Mouse (Mus musculus): ENCODE measurements at regions not wholly inside any gene's neighbourhood (a gene's known extent, or its start where the extent isn't known, plus 50 kb on each side); places are given as distances from the start of the nearest gene placed in this dataset.

GRCm38 (mm10) chr9:78917336-78917735, 302.0 kb downstream of the Cd109 start:
- DNase-seq, result no peak

GRCm38 (mm10) chr9:78925977-78926593, 310.7 kb downstream of the Cd109 start:
- DNase-seq, result no peak

- DNase-seq, result no peak
Observed at GRCm38 (mm10) chr9:78941648-78942047, 326.3 kb downstream of the Cd109 start.

GRCm38 (mm10) chr9:78964813-78965212, 349.5 kb downstream of the Cd109 start:
- no peak for DNase-seq

GRCm38 (mm10) chr9:78965226-78965950, 350.0 kb downstream of the Cd109 start:
- no peak for DNase-seq

- no peak for DNase-seq
Observed at GRCm38 (mm10) chr9:78971731-78972130, 356.4 kb downstream of the Cd109 start.

GRCm38 (mm10) chr9:78983734-78984133, 368.4 kb downstream of the Cd109 start:
- DNase-seq, result no peak

GRCm38 (mm10) chr9:78985184-78985864, 370.0 kb downstream of the Cd109 start:
- no peak for DNase-seq

GRCm38 (mm10) chr9:78991310-78991709, 376.0 kb downstream of the Cd109 start:
- no peak for DNase-seq

GRCm38 (mm10) chr9:79001081-79001480, 385.7 kb downstream of the Cd109 start:
- DNase-seq, result no peak

- no peak for DNase-seq
Observed at GRCm38 (mm10) chr9:79001930-79002329, 386.6 kb downstream of the Cd109 start.

- DNase-seq, result no peak
Observed at GRCm38 (mm10) chr9:79004296-79004980, 389.1 kb downstream of the Cd109 start.

GRCm38 (mm10) chr9:79022291-79022690, 406.9 kb downstream of the Cd109 start:
- no peak for DNase-seq

GRCm38 (mm10) chr9:79028234-79028633, 412.9 kb downstream of the Cd109 start:
- DNase-seq, result no peak

- no peak for DNase-seq
Observed at GRCm38 (mm10) chr9:79029456-79029855, 414.1 kb downstream of the Cd109 start.

GRCm38 (mm10) chr9:79035677-79036076, 420.3 kb downstream of the Cd109 start:
- DNase-seq, result no peak

GRCm38 (mm10) chr9:79037054-79037453, 421.7 kb downstream of the Cd109 start:
- no peak for DNase-seq

- DNase-seq, result no peak
Observed at GRCm38 (mm10) chr9:79038971-79039370, 423.6 kb downstream of the Cd109 start.

- no peak for DNase-seq
Observed at GRCm38 (mm10) chr9:79044344-79044743, 429.0 kb downstream of the Cd109 start.

GRCm38 (mm10) chr9:79045314-79045713, 430.0 kb downstream of the Cd109 start:
- no peak for DNase-seq

GRCm38 (mm10) chr9:79071961-79072360, 456.6 kb downstream of the Cd109 start:
- DNase-seq, result no peak

- DNase-seq, result no peak
Observed at GRCm38 (mm10) chr9:79109611-79110010, 494.3 kb downstream of the Cd109 start.

- no peak for DNase-seq
Observed at GRCm38 (mm10) chr9:79111326-79111725, 496.0 kb downstream of the Cd109 start.

All from thymus, postnatal 14 days (tissue).